Mouse (Mus musculus) left cerebral cortex, postnatal 25 days (tissue): ENCODE data around the gene Nck2. TPM values are rescaled to one million over a fixed set of nuclear protein-coding genes. Genes with fewer than 3 reads are reported as not detected.

Experiments used
- DNase-seq, 2 experiments: peaks; one replicate each; pipeline ENCODE4 v3.0.0; 2022; ENCODE audit warnings: low spot score in 2 of 2, mixed read lengths in 1 of 2
- intact Hi-C: fragments of 180-260 bp; cut with DNase I; formaldehyde crosslinking; loops from one replicate; pipeline ENCODE4 v1.15.1; 2025
- total RNA-seq, 2 experiments: library from RNA; stranded (reverse); gene quantifications; 2 replicates each; pipeline ENCODE4 v1.2.3; 2021

Nck2 gene
- total RNA-seq, 2 experiments from 2014 or later: 34.1 to 39.3 TPM

DNA sequence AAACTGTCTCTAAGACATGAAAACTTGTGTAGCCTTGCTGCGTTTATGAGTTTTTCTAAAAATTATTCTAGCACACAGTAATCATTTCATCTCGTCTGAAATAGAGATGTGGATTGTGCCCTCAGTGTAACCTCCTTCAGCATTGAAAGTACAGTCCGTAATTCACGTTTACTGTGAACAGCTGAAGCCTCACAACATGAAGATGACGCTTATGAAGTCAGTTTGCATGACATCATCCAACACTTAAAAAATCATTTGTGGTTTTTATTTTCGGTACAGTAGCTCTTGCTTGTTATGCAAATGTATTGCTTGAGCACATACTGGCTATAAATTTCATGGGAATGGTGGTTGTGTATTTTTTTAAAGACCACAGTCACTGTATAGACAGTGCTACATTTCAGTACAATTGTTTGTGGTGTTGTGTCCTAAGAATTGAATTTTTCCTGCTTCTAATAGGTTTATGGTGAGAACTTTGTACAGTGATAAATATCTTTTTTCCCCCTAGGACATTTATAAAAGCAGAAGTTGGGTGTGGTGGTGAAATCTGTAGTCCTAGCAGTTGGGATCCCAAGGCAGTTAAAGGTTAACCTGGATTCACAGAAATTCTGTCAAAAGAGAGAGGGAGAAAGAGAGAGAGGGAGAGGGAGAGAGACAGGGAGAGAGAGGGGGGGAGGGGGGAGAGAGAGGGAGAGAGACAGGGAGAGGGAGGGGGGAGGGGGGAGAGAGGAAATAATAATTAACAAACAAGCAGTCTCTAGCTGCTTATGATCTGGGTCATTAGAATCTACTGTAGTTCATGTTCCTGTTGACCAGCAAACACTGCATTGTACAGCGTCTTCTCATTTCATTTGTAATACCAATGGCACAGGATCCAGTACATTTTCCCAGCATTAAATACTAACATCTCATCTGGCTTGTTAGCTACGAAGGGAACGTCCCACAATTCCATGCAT, 14.2 kb upstream of the Nck2 start:
- intact Hi-C loops: no loop called here
- DNase-seq: no peak

DNA sequence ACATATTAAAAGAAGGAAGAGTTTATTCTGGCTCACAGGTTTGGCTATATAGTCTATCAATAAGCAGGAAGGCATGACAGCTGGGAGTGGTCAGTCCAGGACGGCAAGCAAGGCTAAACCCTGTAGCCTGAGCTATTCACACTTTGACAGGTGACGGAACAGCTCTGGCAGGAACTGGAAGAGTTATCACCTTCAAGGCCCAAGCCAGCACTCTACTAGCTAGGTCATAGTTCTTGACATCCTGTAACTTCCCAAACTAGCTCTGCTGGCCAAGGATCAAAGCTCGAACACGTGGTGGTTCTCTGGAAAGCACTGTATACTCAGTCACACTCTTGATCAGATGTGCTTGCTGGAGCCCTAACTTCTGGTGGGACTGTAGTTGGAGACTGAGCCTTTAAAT, 10.5 kb upstream of the Nck2 start:
- intact Hi-C loops: no loop called here
- DNase-seq: no peak

DNA sequence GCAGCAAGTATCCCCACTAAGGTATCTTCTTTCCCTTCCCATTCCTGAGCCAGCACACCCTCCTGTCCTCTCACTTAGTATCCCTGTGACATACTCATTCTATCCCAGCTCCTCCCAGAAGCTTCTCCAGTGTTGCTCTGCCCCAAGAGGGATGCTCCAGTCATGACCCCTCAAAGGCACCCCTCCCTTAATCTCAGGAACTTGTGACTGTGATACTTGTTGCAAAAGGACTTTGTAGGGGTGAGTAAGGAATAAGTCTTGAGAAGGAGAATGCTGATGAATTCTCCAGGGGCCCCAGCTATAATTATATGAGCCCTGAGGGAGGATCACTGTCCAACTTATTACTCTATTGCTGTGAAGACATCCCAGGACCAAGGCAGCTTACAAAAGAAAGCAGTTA, 7.8 kb upstream of the Nck2 start:
- intact Hi-C loops: no loop called here
- no peak for DNase-seq

DNA sequence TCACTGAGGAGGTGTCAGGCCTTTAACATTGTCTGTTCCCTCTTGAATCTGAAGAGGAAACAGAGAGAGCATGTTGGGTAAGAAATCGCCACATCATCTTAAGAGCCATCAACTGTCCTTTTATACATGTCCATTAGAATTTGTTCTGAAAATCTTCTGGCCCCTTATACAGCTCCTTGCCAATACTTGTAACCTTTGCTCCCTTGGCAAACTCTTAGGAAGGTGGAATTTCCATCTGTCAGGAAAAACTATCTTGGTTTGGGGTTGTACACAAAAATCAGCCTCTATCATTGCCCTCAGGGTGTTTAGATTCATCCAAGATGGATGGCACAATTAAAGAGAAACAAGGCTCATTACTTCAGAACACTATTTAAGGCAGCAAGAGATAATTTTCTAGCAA, 5.1 kb upstream of the Nck2 start:
- intact Hi-C loops: no loop called here
- DNase-seq: no peak

DNA sequence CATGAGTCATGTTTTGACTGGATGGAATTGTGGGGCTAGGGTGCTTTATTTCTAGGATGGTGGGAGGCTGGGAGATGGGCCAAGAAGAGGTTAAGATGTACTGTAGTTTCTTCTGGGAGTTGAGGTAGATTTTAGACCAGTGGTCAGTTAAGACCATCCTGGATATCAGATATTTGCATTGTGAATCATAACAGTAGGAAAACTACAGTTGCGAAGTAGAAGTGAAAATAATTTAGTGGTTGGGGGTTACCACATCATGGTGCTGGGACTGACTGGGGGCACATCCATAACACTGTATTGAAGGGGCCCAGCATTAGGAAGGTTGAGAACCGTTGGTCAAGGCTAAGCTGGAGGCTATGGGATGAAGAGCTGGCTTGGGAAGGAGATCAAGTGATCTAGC, 1.8 kb upstream of the Nck2 start:
- intact Hi-C loops: loop anchor here (10.0 kb wide), 1 partner anchor 292 kb away; the partner anchor contains the start of gene 1500015O10Rik
- DNase-seq: no peak

DNA sequence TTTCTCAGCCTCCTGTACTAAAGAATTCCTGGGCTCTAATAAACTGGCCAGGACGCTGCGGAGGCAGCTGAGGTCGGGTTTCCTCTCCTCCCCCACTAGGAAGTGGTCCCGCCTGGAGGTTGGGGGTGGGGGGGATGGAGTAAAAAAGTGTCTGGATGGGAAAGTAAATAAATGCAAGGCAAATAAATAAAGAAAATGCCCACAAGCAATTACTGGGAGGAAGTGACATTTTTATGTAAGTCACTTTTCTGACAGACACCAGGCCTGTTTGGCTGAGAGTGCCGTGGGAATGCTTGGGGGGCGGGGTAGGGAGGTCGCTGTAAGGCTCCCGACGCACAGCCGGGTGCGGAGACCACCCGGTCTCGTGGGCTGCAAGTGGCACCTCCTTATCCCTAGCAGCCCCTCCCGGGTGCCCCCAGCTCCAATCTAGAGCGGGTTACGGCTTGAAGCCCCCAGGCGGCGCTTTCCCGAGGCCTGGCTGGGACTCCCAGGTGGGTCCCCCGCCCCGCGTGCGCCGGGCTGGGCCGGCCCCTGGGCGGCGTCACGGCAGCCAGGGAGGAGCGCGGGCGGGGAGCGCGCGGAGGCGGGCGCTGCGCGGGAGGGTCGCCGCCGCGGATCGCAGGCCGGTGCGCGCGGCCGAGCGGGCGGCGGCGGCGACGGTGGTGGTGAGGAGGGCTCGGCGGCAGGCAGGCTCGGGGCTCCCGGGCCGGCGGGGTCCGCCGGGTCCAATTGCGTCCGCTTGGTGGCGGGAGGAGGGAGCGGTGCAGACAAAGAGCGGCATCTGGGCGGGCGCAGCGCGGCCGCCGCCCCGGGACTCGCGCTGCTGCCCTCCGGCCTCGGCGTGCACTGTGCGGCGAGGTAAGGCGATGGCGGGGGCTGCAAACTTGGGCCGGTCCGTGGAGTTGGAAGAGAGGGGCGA, 1.1 kb downstream of the Nck2 start:
- peak; percentile 72 to 80 for DNase-seq
- intact Hi-C loops: loop anchor here (5.0 to 10.0 kb wide), 4 partner anchors 92 to 289 kb away; partner anchors contain the start of gene 1500015O10Rik

DNA sequence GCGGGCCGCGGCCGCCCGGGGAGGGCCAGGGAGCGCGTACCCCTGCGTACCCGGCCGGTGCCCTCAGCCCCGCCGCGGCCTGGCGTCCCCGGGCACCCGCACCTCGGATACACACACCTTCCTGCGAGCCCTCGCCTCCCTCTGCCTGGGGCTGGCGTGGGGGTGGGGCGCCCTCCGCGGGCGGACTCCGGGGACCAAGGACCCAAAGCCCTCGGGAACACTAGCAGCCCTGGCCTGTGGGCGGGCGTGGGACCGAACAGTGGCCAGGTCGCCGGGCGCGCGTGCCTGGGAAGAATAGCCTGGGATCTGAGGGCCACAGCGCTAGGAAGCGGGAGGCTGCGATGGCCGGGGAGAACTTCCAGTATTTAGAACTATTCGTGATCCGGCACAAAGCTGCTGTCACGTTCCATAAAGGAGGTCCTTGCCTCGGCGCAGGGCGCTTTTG, 1.7 kb downstream of the Nck2 start:
- intact Hi-C loops: loop anchor here (5.0 to 10.0 kb wide), 4 partner anchors 91 to 289 kb away; partner anchors contain the start of gene 1500015O10Rik
- peak; percentile 30 to 32 for DNase-seq

DNA sequence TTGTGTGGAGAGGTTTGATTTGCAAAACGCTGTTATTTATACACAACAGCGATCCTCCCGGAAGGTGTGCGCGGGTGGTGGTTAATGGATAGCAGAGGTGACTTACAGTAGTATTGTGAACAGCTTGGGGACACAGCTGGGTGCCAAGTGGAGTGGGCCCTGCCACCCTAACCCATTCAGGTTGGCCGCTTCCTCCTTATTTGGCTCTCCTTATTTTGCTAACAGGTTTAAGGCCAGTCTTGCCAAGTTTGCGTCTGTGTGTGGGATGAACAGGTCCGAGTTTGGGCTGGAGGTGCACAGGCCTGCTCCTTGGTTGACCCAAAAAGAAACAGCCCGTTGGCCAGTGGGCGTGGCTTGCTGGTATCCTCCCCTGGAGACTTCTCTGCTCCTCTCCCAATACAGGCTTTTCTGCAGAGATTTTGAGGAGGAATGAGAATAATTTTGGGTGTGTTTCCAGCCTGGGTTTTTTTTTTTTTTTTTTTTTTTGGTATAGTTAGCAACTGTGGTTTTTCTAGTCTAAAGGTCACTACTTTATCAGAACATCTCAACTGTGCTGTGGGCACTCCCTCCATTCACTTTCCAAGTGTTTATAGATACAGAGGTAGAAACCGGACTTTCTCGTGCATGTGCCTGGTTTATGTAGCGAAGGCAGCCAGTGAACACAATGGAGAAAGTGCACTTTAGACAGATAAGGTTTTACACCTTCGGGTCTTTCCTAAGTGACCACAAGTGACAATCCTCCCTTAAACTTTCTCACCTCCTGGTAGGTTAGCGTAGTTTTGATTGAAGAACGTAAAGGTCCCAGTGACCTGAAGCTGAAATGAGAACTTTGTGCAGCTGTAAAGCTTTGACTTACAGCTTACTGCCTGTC, 2.6 kb downstream of the Nck2 start:
- intact Hi-C loops: loop anchor here (5.0 to 10.0 kb wide), 4 partner anchors 90 to 288 kb away; partner anchors contain the start of gene 1500015O10Rik
- no peak for DNase-seq

DNA sequence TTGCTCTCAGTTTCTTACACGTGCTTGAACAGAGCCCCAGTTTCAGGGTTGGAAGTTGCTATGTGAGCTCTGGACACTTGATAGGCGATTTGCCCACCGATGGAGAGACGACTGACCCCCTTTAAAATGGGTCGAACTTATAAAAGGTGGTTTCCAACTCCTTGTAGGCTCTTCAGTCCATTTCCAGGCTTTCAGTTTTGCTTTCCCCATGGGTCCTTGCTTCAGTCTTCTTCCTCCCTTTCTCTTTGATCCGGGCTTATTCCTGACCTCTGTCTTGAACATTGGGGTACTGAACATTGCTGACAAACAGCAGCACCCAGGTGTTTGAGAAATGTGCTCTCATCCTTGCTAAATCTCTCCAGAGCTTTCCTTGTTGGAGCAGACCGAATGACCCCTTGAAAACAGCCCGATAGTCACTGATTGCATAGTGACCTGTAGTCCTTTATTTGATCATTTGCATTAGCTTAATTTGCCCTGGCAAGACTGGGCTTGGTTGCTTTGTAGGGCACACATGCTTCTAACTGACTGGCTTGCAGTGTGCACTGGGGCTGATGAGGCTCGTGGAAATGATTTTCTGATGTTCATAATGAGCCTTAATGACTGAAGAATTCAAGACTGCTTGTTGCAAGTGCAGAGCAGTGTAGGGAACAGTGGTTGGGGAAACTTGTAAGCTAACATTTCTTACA, 3.4 kb downstream of the Nck2 start:
- DNase-seq: no peak
- intact Hi-C loops: loop anchor here (5.0 to 10.0 kb wide), 4 partner anchors 90 to 287 kb away; partner anchors contain the start of gene 1500015O10Rik

DNA sequence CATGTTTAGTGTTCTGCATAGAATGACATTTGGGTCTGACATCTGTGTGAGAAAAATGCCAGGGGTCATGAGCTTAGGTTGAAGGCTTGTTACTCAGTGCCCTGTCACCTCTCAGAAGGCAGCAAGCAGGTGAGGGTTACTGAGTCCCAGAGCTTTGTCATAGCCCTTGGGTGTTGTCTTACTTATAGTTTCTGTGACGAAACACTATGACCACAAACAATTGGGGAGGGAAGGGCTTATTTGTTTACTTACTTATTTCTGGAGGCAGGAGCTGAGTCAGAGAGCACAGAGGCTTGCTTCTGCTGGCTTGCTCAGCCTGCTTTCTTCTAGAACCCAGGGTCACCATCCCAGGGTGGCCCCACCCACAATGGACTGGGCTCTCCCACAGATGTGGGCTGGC, 6.4 kb downstream of the Nck2 start:
- DNase-seq: no peak
- intact Hi-C loops: no loop called here

DNA sequence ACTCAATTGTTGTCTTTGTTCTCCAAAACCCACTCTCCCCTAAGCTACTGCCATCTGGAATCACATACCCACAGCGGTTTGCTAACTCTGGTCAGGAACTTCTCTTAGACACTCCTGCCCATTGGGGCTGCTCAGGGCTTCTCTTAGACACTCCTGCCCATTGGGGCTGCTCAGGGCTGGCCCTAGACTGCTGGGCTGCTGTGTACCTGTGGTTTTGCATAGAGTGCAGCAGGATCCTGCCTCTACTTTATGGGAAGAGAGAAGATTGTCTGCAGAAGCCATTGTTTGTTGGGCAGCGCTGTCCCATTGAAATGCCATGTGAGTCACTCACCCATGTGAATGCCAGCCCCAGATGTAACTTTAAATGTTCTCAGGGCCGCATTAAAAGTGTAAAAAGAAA, 9.3 kb downstream of the Nck2 start:
- DNase-seq: no peak
- intact Hi-C loops: no loop called here

DNA sequence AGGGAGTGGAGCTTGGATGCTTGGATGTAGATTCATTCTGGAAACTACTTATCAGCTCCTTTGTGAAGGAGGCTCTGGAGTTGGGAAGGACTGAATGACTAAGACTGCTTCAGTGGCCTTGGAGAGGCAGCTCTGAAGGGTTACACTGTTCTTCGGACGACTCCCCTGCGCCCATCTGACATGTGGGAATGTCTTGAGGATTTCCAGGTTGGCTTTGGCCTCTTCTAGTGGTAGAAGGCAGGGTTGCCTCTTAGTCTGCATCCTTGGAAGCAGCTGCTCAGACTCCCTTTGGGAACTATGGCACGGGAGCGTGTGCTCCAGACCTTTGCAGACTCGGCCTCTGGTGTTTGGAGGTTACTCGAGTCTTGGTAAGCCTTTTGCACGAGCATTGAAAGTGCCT, 10.4 kb downstream of the Nck2 start:
- no peak for DNase-seq
- intact Hi-C loops: no loop called here

DNA sequence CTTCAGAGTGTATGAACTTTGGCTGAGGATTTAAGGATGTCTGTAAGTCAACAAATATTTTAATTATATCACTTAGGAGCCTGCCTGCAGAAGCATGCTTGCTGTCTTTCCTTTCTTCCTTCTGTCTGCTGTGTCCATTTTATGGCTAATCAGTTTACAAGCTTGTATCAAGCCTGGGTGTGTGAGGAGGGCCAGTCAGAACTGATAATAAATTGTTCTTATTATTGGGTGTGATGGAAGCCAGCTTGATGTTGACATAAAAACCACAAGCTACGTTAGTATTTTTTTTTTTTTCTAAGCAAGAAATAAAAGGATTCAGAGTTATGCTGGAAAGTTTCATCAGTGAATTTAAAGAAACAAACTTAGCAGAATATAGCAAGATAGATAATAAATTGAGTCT, 10.8 kb downstream of the Nck2 start:
- DNase-seq: no peak
- intact Hi-C loops: no loop called here

DNA sequence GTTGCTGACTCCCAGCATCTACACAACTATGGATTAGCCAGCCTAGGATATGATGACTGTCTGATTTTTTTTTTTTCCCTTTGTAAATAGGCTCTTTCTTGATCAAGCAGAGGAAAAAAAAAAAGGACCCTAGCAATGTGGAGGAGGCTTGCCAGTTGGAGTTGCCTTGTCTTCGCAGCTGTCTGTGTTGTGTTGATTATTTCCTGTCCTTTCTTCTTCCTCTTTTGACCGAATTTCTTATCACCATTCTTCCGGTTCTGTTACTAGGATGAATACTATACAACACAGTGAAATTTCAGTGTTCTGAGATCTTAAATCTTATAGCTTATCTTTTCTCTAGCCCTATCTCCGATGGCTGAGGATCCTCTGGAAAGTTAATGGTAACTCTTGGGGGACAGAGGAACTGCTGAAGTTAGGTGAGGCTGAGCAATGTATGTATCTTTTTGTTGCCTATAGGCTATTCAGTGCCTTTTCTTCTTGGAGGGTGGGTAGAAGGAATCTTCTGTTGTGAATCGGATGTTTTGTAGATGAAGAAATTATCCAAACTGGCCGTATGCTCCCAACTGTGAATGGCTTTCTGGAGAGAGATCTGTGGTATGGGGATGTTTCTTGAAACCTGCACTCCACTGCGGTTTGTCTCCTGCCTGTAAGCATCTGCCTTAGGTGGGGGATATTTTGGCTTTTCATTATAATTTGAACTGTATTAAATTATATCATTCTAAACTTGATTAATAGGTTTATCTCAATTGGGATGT, 12.8 kb downstream of the Nck2 start:
- no peak for DNase-seq
- intact Hi-C loops: no loop called here

DNA sequence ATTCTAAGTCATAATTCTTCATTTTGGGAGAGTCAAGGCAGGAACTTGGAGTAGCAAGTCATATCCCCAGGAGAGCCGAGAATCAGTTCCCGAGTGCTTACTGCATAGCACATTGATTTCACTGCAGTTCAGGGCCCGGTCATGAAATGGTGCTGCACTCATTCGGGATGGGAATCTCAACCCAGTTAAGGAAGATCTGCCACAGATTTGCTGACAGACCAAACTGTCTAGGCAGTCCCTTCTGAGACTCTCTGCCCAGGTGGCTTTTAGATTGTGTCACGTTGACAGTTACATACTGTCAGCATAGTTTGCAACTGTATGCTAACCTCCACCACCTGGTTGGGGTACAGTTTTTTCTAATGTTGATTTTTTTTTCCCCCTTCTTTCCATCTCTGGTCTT, 16.1 kb downstream of the Nck2 start:
- DNase-seq: no peak
- intact Hi-C loops: loop anchor here (10.0 kb wide), 1 partner anchor 326 kb away; no protein-coding TSS in a partner anchor

DNA sequence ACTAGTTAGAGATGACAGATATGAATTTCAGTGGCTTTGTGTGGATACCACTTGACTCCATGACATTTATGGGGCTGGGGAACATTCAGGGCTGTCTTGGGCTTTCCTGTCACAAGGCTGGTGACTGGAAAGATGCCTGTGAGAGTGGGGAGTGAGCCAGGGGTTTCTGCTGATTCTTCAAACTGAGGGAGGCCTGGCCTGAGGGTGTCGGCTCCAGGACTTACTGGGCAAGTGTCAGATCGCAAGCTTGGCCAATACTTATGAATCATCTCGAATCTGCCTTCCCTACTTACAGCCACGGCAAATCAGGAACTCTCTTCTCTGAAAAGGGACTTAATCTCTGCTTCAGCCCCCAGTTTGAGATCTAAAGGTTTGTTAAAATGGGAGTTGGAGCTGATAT, 18.3 kb downstream of the Nck2 start:
- DNase-seq: no peak
- intact Hi-C loops: loop anchor here (10.0 kb wide), 1 partner anchor 328 kb away; no protein-coding TSS in a partner anchor

DNA sequence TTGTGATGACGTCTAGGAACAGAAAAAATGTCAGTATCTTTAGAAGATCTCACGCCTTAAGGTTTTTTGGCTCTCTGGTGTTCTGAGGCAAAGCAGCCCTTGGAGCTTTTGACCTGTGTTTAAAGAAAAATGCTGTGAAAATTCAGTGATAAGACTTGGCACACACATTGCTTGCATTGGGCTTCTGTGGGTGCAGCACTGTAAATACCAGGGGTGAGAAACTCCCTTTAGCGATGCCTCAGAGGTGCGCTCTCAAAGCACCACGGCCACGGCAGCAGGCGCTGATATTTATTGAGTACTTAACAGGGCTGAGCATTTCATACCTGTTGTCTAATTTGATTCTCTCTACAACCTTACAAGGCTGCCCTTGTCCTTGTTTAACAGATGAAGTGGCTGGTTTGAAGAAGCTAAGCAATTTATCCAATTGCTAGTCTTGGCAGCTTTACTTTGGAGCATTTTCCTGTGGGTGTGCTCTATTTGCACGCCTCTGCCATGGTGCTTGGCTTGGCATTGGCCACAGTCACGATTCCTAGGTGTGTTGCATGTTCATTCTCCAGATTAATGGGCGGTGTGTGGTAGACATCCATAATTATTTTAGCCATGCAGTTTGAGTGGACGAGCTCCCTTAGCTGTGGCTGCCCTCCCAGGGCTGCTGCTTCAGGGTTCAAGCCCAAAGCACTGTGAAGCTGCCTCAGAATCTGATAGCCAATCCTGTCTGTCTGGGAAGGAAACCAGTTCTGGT, 19.7 kb downstream of the Nck2 start:
- intact Hi-C loops: loop anchor here (10.0 kb wide), 1 partner anchor 329 kb away; no protein-coding TSS in a partner anchor
- peak; percentile 31 to 83 for DNase-seq
